Mouse (Mus musculus) layer of hippocampus, adult 11-12 months (tissue): Measurements from ENCODE around the gene Ube2j1.

ENCODE experiments used
- DNase-seq: peaks from one replicate; pipeline ENCODE4 v3.0.0; 2022; ENCODE audit warnings: low spot score

Ube2j1 gene

DNA sequence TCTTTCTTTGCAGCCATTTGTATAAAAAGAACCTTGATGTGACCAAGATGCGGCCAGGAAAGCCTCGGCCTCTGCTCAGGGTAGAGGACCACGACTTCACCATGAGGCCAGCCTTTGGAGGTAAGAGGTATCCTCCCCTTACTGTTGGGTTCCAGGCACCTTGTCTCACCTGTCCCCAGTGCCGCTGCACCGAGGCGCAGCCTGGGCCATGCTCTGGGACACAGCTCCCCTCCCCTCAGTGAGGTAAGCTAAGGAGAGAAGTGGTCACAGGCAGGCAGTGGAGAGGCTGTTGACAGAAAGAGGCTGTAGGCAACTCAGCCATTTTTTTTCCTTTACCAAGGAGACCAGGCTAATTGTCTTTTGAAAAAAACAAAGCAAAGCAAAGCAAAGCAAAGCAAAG, 40.1 kb downstream of the Ube2j1 start:
- DNase-seq: no peak

DNA sequence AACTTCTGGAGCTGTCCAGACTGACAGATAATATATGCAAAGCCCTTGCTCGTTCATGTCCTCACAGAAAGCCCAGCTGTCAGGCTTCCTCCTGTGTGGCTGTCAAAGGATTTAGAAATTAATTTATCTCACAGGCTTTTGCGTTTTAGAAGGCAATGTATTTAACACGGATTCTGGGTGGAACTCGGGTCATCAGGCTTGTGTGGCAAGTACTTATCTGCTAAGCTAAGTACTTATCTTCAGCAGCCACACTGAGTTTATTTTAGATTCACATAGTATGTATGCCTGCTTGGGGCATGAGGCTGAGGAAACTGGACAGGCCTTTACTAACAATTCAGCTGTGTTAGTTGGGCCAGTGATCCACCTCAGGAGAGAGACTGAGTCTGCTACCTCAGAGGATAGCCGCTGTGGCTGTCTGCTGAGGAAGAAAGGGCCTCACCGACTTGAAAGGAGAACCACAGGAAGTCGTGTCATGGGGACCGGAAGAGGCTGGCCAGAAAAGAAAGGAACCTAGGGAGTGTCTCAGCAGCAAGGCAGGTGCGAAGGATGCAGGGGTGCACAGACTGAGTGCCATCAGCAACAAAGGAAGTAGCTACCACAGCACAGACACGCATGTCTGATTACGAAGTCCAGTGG, 41.4 kb downstream of the Ube2j1 start:
- no peak for DNase-seq

DNA sequence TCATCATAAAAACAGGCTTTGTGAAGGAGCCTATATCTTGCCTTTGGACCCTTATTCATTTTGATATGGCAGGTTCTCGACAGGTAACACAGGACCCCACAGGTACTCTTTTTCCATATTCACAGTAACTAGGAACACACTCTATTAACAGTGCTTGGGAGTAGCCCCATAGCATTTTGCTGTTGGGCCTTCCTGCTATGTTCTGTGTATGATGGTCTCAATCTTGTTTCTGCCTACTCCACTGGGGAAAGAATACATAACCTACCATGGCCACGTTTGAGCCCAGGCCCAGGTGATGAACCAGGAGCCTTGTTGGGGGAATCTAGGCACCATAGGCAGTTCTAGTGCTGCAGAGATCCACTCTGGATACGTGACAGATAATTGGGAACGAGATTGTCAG, 43.2 kb downstream of the Ube2j1 start:
- no peak for DNase-seq

DNA sequence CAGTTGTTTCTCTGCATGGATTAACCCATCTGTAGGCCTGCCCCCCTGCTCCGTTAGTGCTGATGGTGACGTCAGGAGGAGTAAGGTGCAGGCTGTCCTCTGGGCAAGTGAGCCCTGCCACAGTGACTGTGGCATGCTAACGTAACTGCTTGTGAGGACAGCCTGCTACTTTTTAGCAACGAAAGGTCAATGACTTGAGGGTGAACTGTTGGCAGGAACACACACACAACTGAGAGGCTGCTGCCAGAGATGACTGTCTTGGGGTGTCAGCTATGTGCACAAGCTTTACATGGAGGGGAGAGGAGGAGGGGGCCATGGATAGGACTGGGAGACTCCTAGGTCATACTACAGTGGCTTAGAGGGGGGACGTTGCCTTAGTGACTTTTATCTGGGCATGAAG, 43.6 kb downstream of the Ube2j1 start:
- no peak for DNase-seq

DNA sequence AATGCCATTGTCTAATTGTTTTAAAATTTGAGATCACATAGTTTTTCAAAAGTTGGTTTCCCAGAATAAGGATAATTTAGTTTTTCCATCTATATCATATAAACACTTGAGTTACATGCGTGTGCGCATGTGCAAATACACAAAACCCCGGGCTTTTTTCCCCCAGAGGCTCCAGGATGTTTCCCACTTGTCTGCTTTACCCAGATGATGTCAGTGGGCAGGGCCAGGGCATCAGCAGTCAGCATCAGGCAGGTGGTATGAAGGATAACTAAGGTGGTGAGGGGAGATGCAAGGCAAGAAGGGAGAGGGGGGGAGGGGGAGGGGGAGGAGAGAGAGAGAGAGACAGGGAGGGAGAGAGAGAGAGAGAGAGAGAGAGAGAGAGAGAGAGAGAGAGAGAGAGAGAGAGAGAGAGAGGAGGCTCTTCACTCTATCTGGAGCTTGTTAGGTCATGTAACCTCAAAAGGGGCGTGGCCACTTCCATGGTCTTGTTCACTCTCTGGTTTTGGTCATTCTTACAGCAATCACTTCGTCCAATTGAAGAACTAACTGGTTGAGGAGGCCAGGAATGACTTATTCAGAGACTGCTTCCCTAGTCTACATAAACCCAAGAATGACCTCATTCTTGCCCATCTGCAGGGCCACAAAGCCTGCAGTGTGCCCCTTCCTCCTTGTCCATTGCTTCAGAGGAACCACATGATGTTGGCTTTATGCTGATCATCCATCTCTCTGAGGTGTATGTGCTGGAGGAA, 44.7 kb downstream of the Ube2j1 start:
- DNase-seq: no peak

DNA sequence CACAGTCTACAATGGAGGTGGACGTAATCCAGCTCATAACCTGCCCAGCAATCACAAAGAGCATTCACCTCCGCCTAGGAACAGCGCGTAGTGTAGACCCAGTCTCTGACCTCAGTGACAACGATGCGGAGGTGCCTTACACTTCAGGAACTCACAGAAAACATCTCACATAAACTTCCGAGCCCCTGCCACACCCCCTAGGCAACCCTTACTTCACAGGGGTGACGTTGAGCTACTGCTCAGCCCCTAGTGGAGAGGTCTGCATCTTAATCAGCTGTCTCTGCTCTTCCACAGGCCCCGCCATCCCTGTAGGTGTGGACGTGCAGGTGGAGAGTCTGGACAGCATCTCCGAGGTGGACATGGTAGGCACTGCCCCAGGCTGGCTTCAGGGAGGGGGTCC, 45.9 kb downstream of the Ube2j1 start:
- no peak for DNase-seq

DNA sequence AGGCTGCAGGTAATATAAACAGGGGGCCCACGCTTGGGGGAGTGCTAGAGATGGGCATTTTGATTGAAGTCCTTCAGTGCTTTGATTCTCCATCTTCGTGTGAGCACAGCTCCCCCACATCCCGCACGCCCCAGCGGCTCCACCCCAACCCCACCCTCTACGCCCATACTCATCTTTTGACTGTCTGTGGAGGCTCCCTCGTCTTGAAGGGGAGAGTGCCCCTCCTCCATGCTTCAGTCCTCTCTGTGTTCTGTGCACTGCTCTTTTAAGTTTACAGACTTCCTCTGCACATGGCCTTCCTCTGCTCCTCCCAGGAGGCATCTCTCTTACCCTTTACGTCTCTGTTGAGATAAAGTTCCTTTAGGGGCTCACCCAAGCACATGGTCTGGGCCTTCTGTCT, 46.5 kb downstream of the Ube2j1 start:
- no peak for DNase-seq

DNA sequence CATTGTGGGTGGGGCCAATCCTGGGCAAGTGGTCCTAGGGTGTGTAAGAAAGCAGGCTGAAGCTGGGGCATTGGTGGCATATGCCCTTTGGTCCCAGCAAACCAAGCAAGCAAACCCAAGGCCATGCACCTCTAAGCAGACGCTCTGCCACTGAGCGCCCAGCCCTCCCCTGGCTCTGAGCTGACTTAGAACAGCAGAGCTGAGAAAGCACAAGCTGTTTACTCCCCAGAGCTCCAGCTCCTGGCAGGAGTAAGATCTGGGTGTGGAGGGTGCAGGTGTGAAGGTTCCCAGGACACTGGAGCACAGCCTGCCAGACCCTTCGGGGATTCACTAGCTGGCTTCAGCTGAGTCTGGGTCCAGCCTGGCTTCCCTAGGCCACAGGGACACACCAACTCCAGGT, 47.3 kb downstream of the Ube2j1 start:
- DNase-seq: no peak

DNA sequence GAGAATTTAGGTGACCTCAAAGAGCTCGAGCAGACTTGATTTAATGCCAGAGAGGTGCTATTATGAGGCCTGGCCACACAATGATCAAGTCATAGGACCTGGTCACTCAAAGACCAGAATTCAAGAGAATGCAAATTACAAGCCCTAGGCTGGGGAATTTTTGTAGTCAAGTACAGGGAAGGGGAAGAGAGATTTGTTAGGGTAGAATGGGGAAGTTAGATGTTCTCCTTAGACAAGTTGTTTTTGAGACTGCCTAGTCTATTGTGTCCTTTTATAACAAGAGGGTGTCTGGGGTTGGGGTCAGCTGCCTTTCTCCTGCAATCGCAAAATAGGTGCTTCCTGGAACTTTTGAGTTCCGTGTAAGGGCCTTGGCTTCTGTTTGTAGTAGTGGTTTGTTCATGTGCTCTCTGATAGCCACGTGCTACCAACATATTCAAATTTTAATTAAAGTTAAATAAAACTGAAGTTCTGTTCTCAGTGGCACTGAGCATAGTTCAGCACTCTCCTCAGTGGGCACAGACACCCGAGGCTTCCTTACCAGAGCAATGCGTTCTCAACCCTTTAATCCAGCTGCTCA, 68.0 kb downstream of the Ube2j1 start:
- DNase-seq: peak; percentile 41
